Mouse (Mus musculus): Measurements from ENCODE around the gene Olfr69.

GRCm38 (mm10) chr7:103771494-103771893, at the start of gene Olfr69:
- TF ChIP-seq CHD2 (IDR thresholded peaks at IDR 0.05; ENCODE audit: low read depth, low read length) (no peak), ZNF384 (IDR thresholded peaks at IDR 0.05; ENCODE audit: low read depth, low read length) (no peak), HCFC1 (IDR thresholded peaks at IDR 0.05; ENCODE audit: borderline replicate concordance, insufficient read depth, low read length) (no peak), ZC3H11A (IDR thresholded peaks at IDR 0.05; ENCODE audit: borderline replicate concordance, low read depth, low read length) (no peak), MAFK (IDR thresholded peaks at IDR 0.05; ENCODE audit: insufficient read depth, low read depth, low read length) (no peak)

All from ES-E14 (cell line).